Mouse (Mus musculus) C2C12 (cell line): ENCODE measurements around the gene Adgrd1. TPM values are rescaled to one million over a fixed set of nuclear protein-coding genes. Genes with fewer than 3 reads are reported as not detected.

Experiments
- H3K27me3 ChIP-seq: one replicate; pipeline ENCODE4 v1.6.1; 2011; ENCODE audit not compliant: control insufficient read depth, insufficient read depth, insufficient read length
- H3K36me3 ChIP-seq: one replicate; pipeline ENCODE4 v1.6.1; 2011; ENCODE audit not compliant: control insufficient read depth, insufficient read depth
- H3K4me3 ChIP-seq: one replicate; pipeline ENCODE4 v1.5.1; 2011; ENCODE audit warnings: mild to moderate bottlenecking, control low read depth; ENCODE audit not compliant: poor library complexity, insufficient read depth, severe bottlenecking
- H3K79me2 ChIP-seq: one replicate; pipeline ENCODE4 v1.6.1; 2011; ENCODE audit not compliant: control insufficient read depth, insufficient read depth
- H3K79me3 ChIP-seq: one replicate; pipeline ENCODE4 v1.6.1; 2011; ENCODE audit warnings: low read depth, control low read depth
- H3ac ChIP-seq: one replicate; pipeline ENCODE3; 2011; ENCODE audit warnings: low read depth; ENCODE audit not compliant: control insufficient read depth, insufficient read length
- CEBPB ChIP-seq: IDR thresholded peaks from one replicate; pipeline ENCODE4 v1.6.1; 2011; ENCODE audit warnings: low read depth, mild to moderate bottlenecking, control low read depth, moderate library complexity
- CTCF ChIP-seq: IDR thresholded peaks from one replicate; pipeline ENCODE4 v1.5.1; 2011; ENCODE audit not compliant: control insufficient read depth, insufficient read depth, insufficient read length
- FOSL1 ChIP-seq: IDR thresholded peaks from one replicate; pipeline ENCODE4 v1.8.0; 2011; ENCODE audit warnings: mild to moderate bottlenecking, low read length; ENCODE audit not compliant: poor library complexity, insufficient read depth, severe bottlenecking
- MAX ChIP-seq: IDR thresholded peaks from one replicate; pipeline ENCODE4 v1.6.1; 2011; ENCODE audit warnings: mild to moderate bottlenecking, control low read depth
- MYOD1 ChIP-seq: IDR thresholded peaks from one replicate; pipeline ENCODE4 v1.6.1; 2011; ENCODE audit warnings: low read depth; ENCODE audit not compliant: control insufficient read depth, insufficient read length
- MYOG ChIP-seq: IDR thresholded peaks from one replicate; pipeline ENCODE4 v1.6.1; 2011; ENCODE audit not compliant: control insufficient read depth, insufficient read length; ENCODE audit errors: extremely low read depth
- USF1 ChIP-seq: IDR thresholded peaks from one replicate; pipeline ENCODE4 v1.6.1; 2011; ENCODE audit warnings: low read depth, mild to moderate bottlenecking, control low read depth, moderate library complexity
- polyA plus RNA-seq: library from polyadenylated mRNA; unstranded; fragments of >200 nt; fragmentation: generic; extraction: Trizol; gene quantifications from one replicate; pipeline ENCODE4 v1.2.1, GENCODE M21; 2012; ENCODE audit warnings: missing spikeins

The Adgrd1 gene
- polyA plus RNA-seq, 1 experiment, result 0.04 TPM

- Histone ChIP-seq H3K79me2 (no peaks in the 10 kb centered on the region), H3K4me3 (no peak overlapping the region), H3K36me3 (no peaks in the 10 kb centered on the region), H3K79me3 (no peaks in the 10 kb centered on the region), H3ac (no peak overlapping the region), H3K27me3 (no peaks in the 10 kb centered on the region)
- TF ChIP-seq MYOG, result no peak
- TF ChIP-seq USF1, result no peak
- no peak for TF ChIP-seq CEBPB
- TF ChIP-seq CTCF, result no peak
- no peak for TF ChIP-seq MYOD1
- TF ChIP-seq MAX, result no peak
- no peak for TF ChIP-seq FOSL1
Observed at GRCm38 (mm10) chr5:129233301-129233700, 136.8 kb downstream of the Adgrd1 start.

- no peaks in the 10 kb centered on the region for H3K27me3 ChIP-seq
- no peaks in the 10 kb centered on the region for H3K79me3 ChIP-seq
- no peak overlapping the region for H3K4me3 ChIP-seq
- no peak for TF ChIP-seq MYOD1
- TF ChIP-seq MYOG, result no peak
- no peak for TF ChIP-seq CTCF
- TF ChIP-seq MAX, result no peak
- TF ChIP-seq USF1, result no peak
- no peak for TF ChIP-seq FOSL1
- TF ChIP-seq CEBPB, result no peak
- no peak overlapping the region for H3ac ChIP-seq
- no peaks in the 10 kb centered on the region for H3K79me2 ChIP-seq
- no peaks in the 10 kb centered on the region for H3K36me3 ChIP-seq
Observed at GRCm38 (mm10) chr5:129233881-129234432, 137.4 kb downstream of the Adgrd1 start.

- no peak for TF ChIP-seq MAX
- TF ChIP-seq MYOG, result no peak
- no peak for TF ChIP-seq CEBPB
- no peak for TF ChIP-seq USF1
- TF ChIP-seq FOSL1, result no peak
- no peak for TF ChIP-seq MYOD1
- no peak for TF ChIP-seq CTCF
- Histone ChIP-seq H3K79me3 (no peaks in the 10 kb centered on the region), H3K36me3 (no peaks in the 10 kb centered on the region), H3K79me2 (no peaks in the 10 kb centered on the region), H3K4me3 (no peak overlapping the region), H3ac (no peak overlapping the region), H3K27me3 (no peaks in the 10 kb centered on the region)
Observed at GRCm38 (mm10) chr5:129236366-129236765, 139.8 kb downstream of the Adgrd1 start.

GRCm38 (mm10) chr5:129241865-129242264 is 145.3 kb downstream of the Adgrd1 start:
- no peak overlapping the region for H3ac ChIP-seq
- H3K36me3 ChIP-seq, result no peaks in the 10 kb centered on the region
- no peak for TF ChIP-seq CEBPB
- no peaks in the 10 kb centered on the region for H3K79me2 ChIP-seq
- H3K79me3 ChIP-seq, result no peaks in the 10 kb centered on the region
- no peak overlapping the region for H3K4me3 ChIP-seq
- peaks cover 3% of the 10 kb centered on the region for H3K27me3 ChIP-seq

GRCm38 (mm10) chr5:129242265-129242664 is 145.7 kb downstream of the Adgrd1 start:
- Histone ChIP-seq H3K79me3 (no peaks in the 10 kb centered on the region), H3K36me3 (no peaks in the 10 kb centered on the region), H3K79me2 (no peaks in the 10 kb centered on the region), H3K27me3 (peaks cover 3% of the 10 kb centered on the region), H3ac (no peak overlapping the region), H3K4me3 (no peak overlapping the region)
- TF ChIP-seq FOSL1 (no peak), MYOD1 (no peak), MAX (no peak), MYOG (no peak), CTCF (no peak), USF1 (no peak), CEBPB (no peak)

- TF ChIP-seq CTCF, result no peak
- TF ChIP-seq USF1, result no peak
- no peak for TF ChIP-seq FOSL1
- TF ChIP-seq CEBPB, result no peak
- TF ChIP-seq MYOD1, result no peak
- TF ChIP-seq MYOG, result no peak
- TF ChIP-seq MAX, result no peak
- no peak overlapping the region for H3ac ChIP-seq
- H3K4me3 ChIP-seq, result no peak overlapping the region
- no peaks in the 10 kb centered on the region for H3K79me2 ChIP-seq
- peaks cover 3% of the 10 kb centered on the region for H3K27me3 ChIP-seq
- no peaks in the 10 kb centered on the region for H3K79me3 ChIP-seq
- no peaks in the 10 kb centered on the region for H3K36me3 ChIP-seq
Observed at GRCm38 (mm10) chr5:129243120-129243519, 146.6 kb downstream of the Adgrd1 start.
